20 mouse cellular contexts compared by ENCODE assay signal in genomic region chr4:82619003-82619402, GRCm38 (mm10).
A peak's percentile ranks its signal among the peaks of the same experiment; 100 is the strongest.
DNase-seq lines count a peak whose midpoint lies in the region; ATAC-seq and TF ChIP-seq lines count a peak whose summit lies in the region.
"Had no signal": no experiment of that assay in that cellular context is flagged by ENCODE, and none has a peak within 500 bp of the region (broad histone marks: within the 10 kb centered on the region; RNA-seq: fewer than 3 reads in every experiment).

No protein-coding gene starts in this region.

- H3K4me2 ChIP-seq in forebrain, embryonic 13.5 days: no peak overlapping the region
- no peak overlapping the region for H3K4me2 ChIP-seq in forebrain, postnatal 0 days (ENCODE audit: low read depth)
- H3K4me2 ChIP-seq in kidney, embryonic 15.5 days: no peak overlapping the region
- H3K4me2 ChIP-seq: embryonic facial prominence, embryonic 13.5 days; heart, embryonic 15.5 days; hindbrain, embryonic 13.5 days had no signal

- H3K4me1 ChIP-seq in forebrain, embryonic 13.5 days: peaks cover 68% of the 10 kb centered on the region
- peaks cover 5% of the 10 kb centered on the region; the same call in 1 of the 2 replicates for H3K4me1 ChIP-seq in forebrain, postnatal 0 days (ENCODE audit: insufficient read depth)
- no peaks in the 10 kb centered on the region for H3K4me1 ChIP-seq in kidney, adult 2 months (ENCODE audit: control insufficient read depth, insufficient read depth, low read length)
- H3K4me1 ChIP-seq in kidney, embryonic 15.5 days: peaks cover 26% of the 10 kb centered on the region

- H3K36me3 ChIP-seq in forebrain, embryonic 13.5 days (ENCODE audit: poor library complexity, severe bottlenecking): no peaks in the 10 kb centered on the region
- no peaks in the 10 kb centered on the region for H3K36me3 ChIP-seq in forebrain, postnatal 0 days (ENCODE audit: insufficient read depth)
- H3K36me3 ChIP-seq in kidney, adult 2 months (ENCODE audit: control insufficient read depth, insufficient read depth, low read length): no peaks in the 10 kb centered on the region
- H3K36me3 ChIP-seq in kidney, embryonic 15.5 days: no peaks in the 10 kb centered on the region
- H3K36me3 ChIP-seq: embryonic facial prominence, embryonic 13.5 days; G1E; heart, embryonic 10.5 days; heart, embryonic 15.5 days; hindbrain, embryonic 13.5 days had no signal

- H3K4me3 ChIP-seq in forebrain, embryonic 13.5 days: no peak overlapping the region
- no peak overlapping the region for H3K4me3 ChIP-seq in forebrain, postnatal 0 days (ENCODE audit: low read depth, low read length)
- H3K4me3 ChIP-seq in kidney, adult 2 months (ENCODE audit: insufficient read depth, low read depth, low read length): no peak overlapping the region
- no peak overlapping the region for H3K4me3 ChIP-seq in kidney, embryonic 15.5 days (replicated peaks)
- H3K4me3 ChIP-seq: embryonic facial prominence, embryonic 13.5 days; heart, embryonic 10.5 days; heart, embryonic 15.5 days; hindbrain, embryonic 13.5 days had no signal

- no peak for TF ChIP-seq POLR2A in kidney, adult 2 months (IDR thresholded peaks at IDR 0.05; ENCODE audit: low read depth, low read length)

- WGBS in forebrain, embryonic 13.5 days: 25% methylated on average over 2 of the region's 2 CpGs
- 19% methylated on average over 2 of the region's 2 CpGs for WGBS in forebrain, postnatal 0 days
- 42% methylated on average over 2 of the region's 2 CpGs for WGBS in kidney, adult 2 months
- WGBS in kidney, embryonic 15.5 days: 52% methylated on average over 2 of the region's 2 CpGs

- no peaks in the 10 kb centered on the region for H3K27me3 ChIP-seq in forebrain, embryonic 13.5 days
- no peaks in the 10 kb centered on the region for H3K27me3 ChIP-seq in forebrain, postnatal 0 days (ENCODE audit: insufficient read depth, low read length)
- H3K27me3 ChIP-seq in kidney, adult 2 months (replicated peaks; ENCODE audit: control insufficient read depth, insufficient read depth, low read length): no peaks in the 10 kb centered on the region
- H3K27me3 ChIP-seq in kidney, embryonic 15.5 days: no peaks in the 10 kb centered on the region
- H3K27me3 ChIP-seq: embryonic facial prominence, embryonic 13.5 days; heart, embryonic 15.5 days; hindbrain, embryonic 13.5 days had no signal

- DNase-seq in forebrain, postnatal 0 days: no peak
- DNase-seq in kidney, adult 2 months: peak; percentile 25
- DNase-seq in lung, postnatal 25 days (ENCODE audit: low spot score): peak; percentile 17
- no peak for DNase-seq in lung, adult 18-20 months
- peak; percentile 26 for DNase-seq in MN1 (ENCODE audit: low spot score)
- no peak for DNase-seq in right cerebral cortex, postnatal 4 days
- DNase-seq: adrenal gland, postnatal 10 days; B cell, adult 2 months; gastrocnemius, postnatal 36 days; heart, adult 18-20 months; heart, postnatal 14 days had no signal

- no peaks in the 10 kb centered on the region for H3K9me3 ChIP-seq in forebrain, embryonic 13.5 days (replicated peaks)
- no peaks in the 10 kb centered on the region for H3K9me3 ChIP-seq in forebrain, postnatal 0 days (ENCODE audit: low read length)
- H3K9me3 ChIP-seq in kidney, embryonic 15.5 days (replicated peaks): no peaks in the 10 kb centered on the region
- H3K9me3 ChIP-seq: embryonic facial prominence, embryonic 13.5 days; heart, embryonic 10.5 days; heart, embryonic 15.5 days; hindbrain, embryonic 13.5 days had no signal

- TF ChIP-seq CTCF in forebrain, postnatal 0 days (IDR thresholded peaks at IDR 0.05; ENCODE audit: low read depth): no peak
- TF ChIP-seq CTCF in kidney, adult 2 months (conservative IDR thresholded peaks at IDR 0.05; ENCODE audit: insufficient read depth, insufficient read length, low read depth, low read length): no peak

- no peak for ATAC-seq in forebrain, embryonic 13.5 days
- ATAC-seq in forebrain, postnatal 0 days: no peak
- no peak for ATAC-seq in kidney, embryonic 15.5 days (replicated peaks; ENCODE audit: low FRiP score)
- ATAC-seq: CD4-positive, CD25-positive, alpha-beta regulatory T cell, adult 4 months had no signal

- H3K27ac ChIP-seq in forebrain, embryonic 13.5 days: 0 out of 2 replicates have a peak overlapping the region, but pooled peaks have one; percentile 65
- no peak overlapping the region for H3K27ac ChIP-seq in forebrain, postnatal 0 days (ENCODE audit: low read depth, low read length)
- H3K27ac ChIP-seq in kidney, adult 2 months (ENCODE audit: insufficient read depth, low read depth, low read length): no peak overlapping the region
- H3K27ac ChIP-seq in kidney, embryonic 15.5 days: no peak overlapping the region
- H3K27ac ChIP-seq: embryonic facial prominence, embryonic 13.5 days; heart, embryonic 15.5 days; hindbrain, embryonic 13.5 days; hindbrain, postnatal 0 days had no signal

- no peak overlapping the region for H3K9ac ChIP-seq in forebrain, embryonic 13.5 days
- no peak overlapping the region for H3K9ac ChIP-seq in forebrain, postnatal 0 days
- H3K9ac ChIP-seq in kidney, embryonic 15.5 days: no peak overlapping the region
- H3K9ac ChIP-seq: embryonic facial prominence, embryonic 13.5 days; heart, embryonic 15.5 days; hindbrain, embryonic 13.5 days had no signal

Comparison
In these comparisons a context has a peak if more than half of its experiments do, and no peak if none do; other contexts are left out.
1. DNase-seq: peak in kidney, adult 2 months (single experiment), lung, postnatal 25 days (single experiment) and MN1 (single experiment); none in forebrain, postnatal 0 days (single experiment), lung, adult 18-20 months (0 of 2) and right cerebral cortex, postnatal 4 days (single experiment).